Mouse (Mus musculus) kidney, adult 2 months (tissue): ENCODE measurements around the gene Srrm4.

Experiments
- CTCF ChIP-seq: fragments of 200-500 bp; conservative IDR thresholded peaks from 2 replicates; pipeline ENCODE4 v1.5.1; 2011; ENCODE audit warnings: low read depth, mild to moderate bottlenecking, control low read depth, low read length, moderate library complexity, mixed read lengths; ENCODE audit not compliant: insufficient read depth, insufficient read length
- POLR2A ChIP-seq: fragments of 200-500 bp; IDR thresholded peaks from one replicate; pipeline ENCODE4 v1.6.1; 2011; ENCODE audit warnings: low read depth, low read length, control low read depth

DNA sequence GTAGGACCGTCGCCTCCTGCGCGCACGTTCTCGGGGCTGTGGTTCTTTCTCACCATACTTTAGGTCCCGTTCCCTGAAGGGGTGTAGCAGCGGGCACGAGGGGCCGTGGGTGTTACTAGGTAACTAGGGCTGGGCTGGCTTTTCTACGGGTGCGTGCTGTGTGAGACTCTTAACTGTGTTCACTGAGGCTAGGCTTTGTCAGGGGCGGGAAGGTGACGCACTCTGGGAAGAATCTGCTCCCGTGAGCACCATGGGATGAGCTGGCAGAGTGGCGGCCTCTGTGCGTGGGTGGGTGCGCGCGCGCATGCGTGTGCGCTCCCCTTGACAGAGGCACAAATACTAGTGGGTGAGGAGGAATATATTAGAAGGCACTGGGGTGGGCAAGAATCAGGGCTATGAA, 145.1 kb downstream of the Srrm4 start:
- TF ChIP-seq POLR2A = no peak
- no peak for TF ChIP-seq CTCF
